Mouse (Mus musculus) kidney, adult 2 months (tissue): ENCODE measurements at regions not wholly inside any gene's neighbourhood (a gene's known extent, or its start where the extent isn't known, plus 50 kb on each side); places are given as distances from the start of the nearest gene placed in this dataset.

Source experiments
- CTCF ChIP-seq: fragments of 200-500 bp; conservative IDR thresholded peaks from 2 replicates; pipeline ENCODE4 v1.5.1; 2011; ENCODE audit warnings: low read depth, mild to moderate bottlenecking, control low read depth, low read length, moderate library complexity, mixed read lengths; ENCODE audit not compliant: insufficient read depth, insufficient read length
- POLR2A ChIP-seq: fragments of 200-500 bp; IDR thresholded peaks from one replicate; pipeline ENCODE4 v1.6.1; 2011; ENCODE audit warnings: low read depth, low read length, control low read depth

DNA sequence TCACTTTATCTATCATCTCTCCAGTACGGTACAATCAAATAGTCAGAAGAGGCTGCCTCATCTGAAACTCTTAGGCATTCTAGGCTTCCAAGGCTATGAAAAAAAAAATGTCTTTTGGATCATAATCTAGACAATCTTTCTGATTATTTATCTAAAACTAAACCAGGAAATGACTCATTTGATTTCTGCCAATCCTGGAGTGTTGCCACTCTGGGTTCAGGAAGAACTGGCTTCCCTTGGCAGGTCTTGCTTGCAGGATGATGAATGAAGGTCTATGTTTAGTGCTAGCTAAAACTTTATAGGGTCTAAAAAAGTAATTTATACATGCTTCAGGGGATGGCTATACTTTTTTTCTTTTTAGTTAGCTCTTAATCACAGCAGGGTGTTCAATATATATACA lies 367.4 kb downstream of the Rab28 start:
- TF ChIP-seq POLR2A = no peak
- TF ChIP-seq CTCF = no peak
